Mouse (Mus musculus): Measurements from ENCODE around the gene Zscan18. TPM values are rescaled to one million over a fixed set of nuclear protein-coding genes. Genes with fewer than 3 reads are reported as not detected.

Zscan18 gene
- total RNA-seq (2014; rRNA removed; ENCODE audit: low replicate concordance) (1.5 and 6.3 TPM in 2 replicates), polyA plus RNA-seq (2015; fragmentation: Nextera tagmentation; extraction: Ambion mirVana) (2.1 and 2.6 TPM in 2 replicates)

DNA sequence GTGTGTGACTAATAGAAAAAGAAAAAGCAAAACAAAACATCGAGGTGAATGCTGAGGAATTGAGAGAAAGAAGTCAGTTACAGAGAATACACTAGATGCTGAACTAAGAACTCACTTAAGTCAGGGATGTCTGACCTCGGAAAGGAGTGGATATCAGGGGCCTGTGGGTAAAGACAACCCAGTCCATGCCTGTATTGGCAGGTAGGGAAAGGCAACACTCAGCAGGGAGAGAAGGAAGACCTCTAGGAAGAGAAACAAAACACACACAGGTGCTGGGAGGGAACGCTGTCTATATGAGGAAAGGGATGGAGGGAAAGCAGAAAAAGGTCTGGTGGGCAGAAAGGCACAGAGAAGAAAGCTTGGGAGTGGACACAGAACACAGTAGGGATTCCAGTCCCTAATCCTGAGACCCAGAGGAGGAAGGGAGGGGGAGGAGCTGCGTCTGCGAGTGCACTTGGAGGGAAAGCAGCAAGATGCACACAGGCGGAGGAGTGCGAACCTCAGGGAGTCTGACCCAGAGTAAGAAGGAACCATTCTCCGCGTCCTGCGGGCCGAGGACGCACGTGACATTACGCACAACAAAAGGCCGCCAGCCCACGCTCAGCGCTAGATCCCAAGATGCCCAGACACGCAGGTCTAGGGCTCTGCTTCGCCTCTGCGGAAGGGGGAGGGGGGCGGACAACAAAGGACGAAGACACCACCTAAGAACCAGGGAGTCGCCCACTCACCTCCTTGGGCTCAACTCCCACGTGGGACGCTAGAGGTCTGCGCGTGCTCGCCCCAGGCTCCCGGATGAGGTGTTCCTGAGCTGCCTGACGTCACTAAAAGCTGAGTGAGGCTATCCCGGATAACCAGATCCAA is at the start of gene Zscan18:
Gene Zscan18 (minus strand): TSS at position 770 of the 861 bp plus-strand sequence.
- WGBS, result 4% methylated on average over 31 of the region's 31 CpGs
- ATAC-seq (ENCODE audit: insufficient read depth, low read depth), result peak; percentile 94

DNA sequence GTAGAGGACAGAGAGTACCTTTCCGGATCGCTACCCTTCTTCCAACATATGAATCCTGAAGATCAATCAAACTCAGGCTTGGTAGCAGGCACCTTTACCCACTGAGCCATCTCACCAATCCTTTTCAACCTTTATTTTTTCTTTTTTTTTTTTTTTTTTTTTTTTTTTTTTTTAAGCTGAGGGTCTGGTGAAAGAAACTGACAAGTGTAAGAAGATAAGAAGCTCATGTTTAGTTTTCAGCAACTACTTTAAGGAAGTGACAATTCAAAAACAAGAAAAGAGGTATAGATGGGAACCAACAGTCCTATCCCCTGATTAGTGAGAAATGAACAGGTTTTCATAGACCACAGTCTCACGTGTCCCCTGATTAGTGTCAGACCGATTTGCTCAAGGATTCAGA is 32.3 kb upstream of the Zscan18 start:
- WGBS, result 94% methylated on average over 4 of the region's 4 CpGs
- Histone ChIP-seq H3K36me3 (replicated peaks; ENCODE audit: control insufficient read depth, insufficient read depth, low read length) (peaks cover 44% of the 10 kb centered on the region), H3K27ac (ENCODE audit: low read depth) (no peak overlapping the region), H3K4me3 (ENCODE audit: low read depth, low read length) (peak overlapping the region; percentile 70), H3K9ac (replicated peaks; ENCODE audit: low read depth, low read length) (no peak overlapping the region), H3K27me3 (ENCODE audit: control insufficient read depth, insufficient read depth, low read length) (no peaks in the 10 kb centered on the region), H3K4me2 (ENCODE audit: low read depth, low read length) (peak overlapping the region; percentile 71), H3K9me3 (replicated peaks; ENCODE audit: control insufficient read depth, low read length) (peaks cover 39% of the 10 kb centered on the region), H3K4me1 (ENCODE audit: control insufficient read depth, insufficient read depth) (0 out of 2 replicates have a peak, but pooled peaks cover 3% of the 10 kb centered on the region)
- no peak for DNase-seq (ENCODE audit: low spot score)
- no peak for ATAC-seq (ENCODE audit: insufficient read depth, low read depth)
- TF ChIP-seq EP300 (IDR thresholded peaks at IDR 0.05; ENCODE audit: low read depth) (no peak), CTCF (IDR thresholded peaks at IDR 0.05; ENCODE audit: low read depth) (no peak)

More for the DNA sequence above, at the start of gene Zscan18:
- Histone ChIP-seq H3K4me3 (ENCODE audit: low read depth, low read length) (peak within 1 kb of the TSS; percentile 60), H3K9me3 (replicated peaks; ENCODE audit: control insufficient read depth, low read length) (peaks cover 3% of the 10 kb centered on the region), H3K27me3 (ENCODE audit: control insufficient read depth, insufficient read depth, low read length) (no peaks in the 10 kb centered on the region), H3K4me2 (ENCODE audit: low read depth, low read length) (peak within 1 kb of the TSS; percentile 92), H3K36me3 (replicated peaks; ENCODE audit: control insufficient read depth, insufficient read depth, low read length) (peaks cover 21% of the 10 kb centered on the region), H3K27ac (ENCODE audit: low read depth) (peak within 1 kb of the TSS; percentile 56), H3K4me1 (ENCODE audit: control insufficient read depth, insufficient read depth) (peaks cover 6% of the 10 kb centered on the region; the same call in 1 of the 2 replicates), H3K9ac (replicated peaks; ENCODE audit: low read depth, low read length) (peak within 1 kb of the TSS; percentile 78)
- TF ChIP-seq EP300 (IDR thresholded peaks at IDR 0.05; ENCODE audit: low read depth) (no peak), CTCF (IDR thresholded peaks at IDR 0.05; ENCODE audit: low read depth) (no peak)
- peak; percentile 86 for DNase-seq (ENCODE audit: low spot score)

- Histone ChIP-seq H3K27ac (ENCODE audit: low read depth) (peak overlapping the region; percentile 75), H3K4me3 (ENCODE audit: low read depth, low read length) (peak overlapping the region; percentile 70), H3K9me3 (replicated peaks; ENCODE audit: control insufficient read depth, low read length) (peaks cover 34% of the 10 kb centered on the region), H3K36me3 (replicated peaks; ENCODE audit: control insufficient read depth, insufficient read depth, low read length) (peaks cover 39% of the 10 kb centered on the region), H3K4me2 (ENCODE audit: low read depth, low read length) (peak overlapping the region; percentile 71), H3K27me3 (ENCODE audit: control insufficient read depth, insufficient read depth, low read length) (no peaks in the 10 kb centered on the region), H3K9ac (replicated peaks; ENCODE audit: low read depth, low read length) (peak overlapping the region; percentile 80), H3K4me1 (ENCODE audit: control insufficient read depth, insufficient read depth) (0 out of 2 replicates have a peak, but pooled peaks cover 3% of the 10 kb centered on the region)
- no peak for TF ChIP-seq CTCF (IDR thresholded peaks at IDR 0.05; ENCODE audit: low read depth)
- no peak for TF ChIP-seq EP300 (IDR thresholded peaks at IDR 0.05; ENCODE audit: low read depth)
- ATAC-seq (ENCODE audit: insufficient read depth, low read depth) (peak; percentile 12; the same call in 1 of the 2 replicates), DNase-seq (ENCODE audit: low spot score) (peak; percentile 6)
- WGBS, result 34% methylated on average over 13 of the region's 13 CpGs
Observed at GRCm38 (mm10) chr7:12835193-12835671, 31.8 kb upstream of the Zscan18 start.

- ATAC-seq (ENCODE audit: insufficient read depth, low read depth), result peak; percentile 97
Observed at GRCm38 (mm10) chr7:12834162-12835120, 31.0 kb upstream of the Zscan18 start, which contains the start of gene Zfp110. Gene Zfp110 (plus strand): TSS chr7:12834761.

More at GRCm38 (mm10) chr7:12834162-12835120, 31.0 kb upstream of the Zscan18 start, which contains the start of gene Zfp110:
- Histone ChIP-seq H3K9ac (replicated peaks; ENCODE audit: low read depth, low read length) (peak within 1 kb of the TSS; percentile 80), H3K4me1 (ENCODE audit: control insufficient read depth, insufficient read depth) (0 out of 2 replicates have a peak, but pooled peaks cover 3% of the 10 kb centered on the region), H3K4me3 (ENCODE audit: low read depth, low read length) (peak within 1 kb of the TSS; percentile 70), H3K36me3 (replicated peaks; ENCODE audit: control insufficient read depth, insufficient read depth, low read length) (peaks cover 32% of the 10 kb centered on the region), H3K27ac (ENCODE audit: low read depth) (peak within 1 kb of the TSS; percentile 75), H3K4me2 (ENCODE audit: low read depth, low read length) (peak within 1 kb of the TSS; percentile 71), H3K9me3 (replicated peaks; ENCODE audit: control insufficient read depth, low read length) (peaks cover 28% of the 10 kb centered on the region), H3K27me3 (ENCODE audit: control insufficient read depth, insufficient read depth, low read length) (no peaks in the 10 kb centered on the region)
- peak; percentile 12; the same call in 1 of the 2 replicates for TF ChIP-seq CTCF (IDR thresholded peaks at IDR 0.05; ENCODE audit: low read depth)
- no peak for TF ChIP-seq EP300 (IDR thresholded peaks at IDR 0.05; ENCODE audit: low read depth)
- 3% methylated on average over 47 of the region's 47 CpGs for WGBS
- DNase-seq (ENCODE audit: low spot score), result peak; percentile 90
